Mouse (Mus musculus) left cerebral cortex, postnatal 25 days (tissue): Measurements from ENCODE around the gene Hist1h4b. TPM values are rescaled to one million over a fixed set of nuclear protein-coding genes. Genes with fewer than 3 reads are reported as not detected.
"Not testable (repeated sequence)": the region's sequence is repeated elsewhere in the genome, so short reads cannot be mapped to it uniquely, and the experiment has no call there.

ENCODE experiments used
- DNase-seq, 2 experiments: peaks; one replicate each; pipeline ENCODE4 v3.0.0; 2022; ENCODE audit warnings: low spot score in 2 of 2, mixed read lengths in 1 of 2
- intact Hi-C: fragments of 180-260 bp; cut with DNase I; formaldehyde crosslinking; loops from one replicate; pipeline ENCODE4 v1.15.1; 2025
- total RNA-seq, 2 experiments: library from RNA; stranded (reverse); gene quantifications; 2 replicates each; pipeline ENCODE4 v1.2.3; 2021

Hist1h4b gene
- total RNA-seq, 2 experiments from 2014 or later: 87.5 to 89.8 TPM

GRCm38 (mm10) chr13:23739069-23739921, 17.5 kb upstream of the Hist1h4b start:
- DNase-seq: peak; percentile 94 to 99
- intact Hi-C loops: loop anchor here (2.0 to 5.0 kb wide), 2 partner anchors 114 to 207 kb away; partner anchors contain the start of genes Hist1h2af and Hist1h4h

GRCm38 (mm10) chr13:23739922-23740252, 16.9 kb upstream of the Hist1h4b start:
- no peak for DNase-seq
- intact Hi-C loops: loop anchor here (2.0 to 5.0 kb wide), 3 partner anchors 115 to 208 kb away; partner anchors contain the start of genes Hist1h2af, Hist1h4d and Hist1h4h

GRCm38 (mm10) chr13:23740256-23740840, 16.5 kb upstream of the Hist1h4b start:
- DNase-seq: no peak
- intact Hi-C loops: loop anchor here (5.0 kb wide), 1 partner anchor 158 kb away; the partner anchor contains the start of gene Hist1h4d

- DNase-seq: no peak
- intact Hi-C loops: loop anchor here (5.0 kb wide), 1 partner anchor 159 kb away; the partner anchor contains the start of gene Hist1h4d
Measured at GRCm38 (mm10) chr13:23740910-23741309, 15.9 kb upstream of the Hist1h4b start.

GRCm38 (mm10) chr13:23742007-23742406, 14.8 kb upstream of the Hist1h4b start:
- intact Hi-C loops: loop anchor here (5.0 kb wide), 1 partner anchor 160 kb away; the partner anchor contains the start of gene Hist1h4d
- DNase-seq: no peak

GRCm38 (mm10) chr13:23743215-23743614, 13.6 kb upstream of the Hist1h4b start:
- intact Hi-C loops: loop anchor here (5.0 kb wide), 1 partner anchor 161 kb away; the partner anchor contains the start of gene Hist1h4d
- no peak for DNase-seq

- intact Hi-C loops: loop anchor here (5.0 kb wide), 1 partner anchor 162 kb away; the partner anchor contains the start of gene Hist1h4d
- DNase-seq: no peak
Measured at GRCm38 (mm10) chr13:23743963-23744362, 12.8 kb upstream of the Hist1h4b start.

- intact Hi-C loops: loop anchor here (5.0 kb wide), 1 partner anchor 162 kb away; the partner anchor contains the start of gene Hist1h4d
- DNase-seq: no peak
Measured at GRCm38 (mm10) chr13:23744421-23745380, 12.1 kb upstream of the Hist1h4b start.

- intact Hi-C loops: no loop called here
- DNase-seq: peak; percentile 86 to 90
Measured at GRCm38 (mm10) chr13:23745381-23746161, 11.2 kb upstream of the Hist1h4b start, which contains the start of gene Hist1h3c. Gene Hist1h3c (minus strand): TSS chr13:23745602.

- DNase-seq: peak; percentile 85 to 96
- intact Hi-C loops: not testable (repeated sequence)
Measured at GRCm38 (mm10) chr13:23746201-23747080, 10.4 kb upstream of the Hist1h4b start, which contains the start of gene Hist1h2bb. Gene Hist1h2bb (plus strand): TSS chr13:23746734.

- intact Hi-C loops: no loop called here
- no peak for DNase-seq
Measured at GRCm38 (mm10) chr13:23747081-23747891, 9.5 kb upstream of the Hist1h4b start.

- intact Hi-C loops: no loop called here
- no peak for DNase-seq
Measured at GRCm38 (mm10) chr13:23747892-23748288, 8.9 kb upstream of the Hist1h4b start.

- intact Hi-C loops: loop anchor here (10.0 kb wide), 1 partner anchor 1965 kb away; the partner anchor contains the start of genes Hist1h1b, Hist1h2an, Hist1h2bp and Hist1h3i
- DNase-seq: no peak
Measured at GRCm38 (mm10) chr13:23749563-23750121, 7.2 kb upstream of the Hist1h4b start.

- intact Hi-C loops: loop anchor here (10.0 kb wide), 1 partner anchor 1966 kb away; the partner anchor contains the start of genes Hist1h1b, Hist1h2an, Hist1h2bp and Hist1h3i
Measured at GRCm38 (mm10) chr13:23750839-23751477, 5.9 kb upstream of the Hist1h4b start, which contains the start of gene Hist1h2ab. Gene Hist1h2ab (plus strand): TSS chr13:23751126.

GRCm38 (mm10) chr13:23751478-23751956, 5.3 kb upstream of the Hist1h4b start:
- no peak for DNase-seq
- intact Hi-C loops: loop anchor here (10.0 kb wide), 1 partner anchor 1967 kb away; the partner anchor contains the start of genes Hist1h1b, Hist1h2an, Hist1h2bp and Hist1h3i

More at GRCm38 (mm10) chr13:23750839-23751477, 5.9 kb upstream of the Hist1h4b start, which contains the start of gene Hist1h2ab:
- DNase-seq: peak; percentile 45 to 69
